Mouse (Mus musculus): ENCODE data around the gene Fam166b. TPM values are rescaled to one million over a fixed set of nuclear protein-coding genes. Genes with fewer than 3 reads are reported as not detected.

Gene Fam166b
- total RNA-seq, 2 experiments from 2014 or later: 0.72 to 2.6 TPM

DNA sequence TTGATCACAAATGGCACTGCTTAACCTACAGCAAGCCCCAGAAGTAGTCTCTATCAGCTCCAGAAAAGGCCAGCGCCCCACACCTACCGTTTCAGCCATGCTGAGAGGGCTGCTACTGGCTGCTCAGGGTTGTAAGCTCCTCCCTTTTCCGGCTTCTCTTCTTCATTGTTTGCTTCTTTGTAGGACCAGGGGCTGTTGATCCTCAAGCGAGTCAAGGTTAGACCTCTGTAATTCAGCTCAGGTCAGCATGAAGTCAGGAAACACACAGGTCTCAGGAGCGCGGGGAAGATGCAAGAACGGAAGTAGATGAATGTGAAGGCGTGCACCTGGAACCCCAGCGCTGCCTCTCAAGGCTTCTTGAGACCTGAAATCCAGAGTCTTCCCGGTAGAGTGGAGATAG lies 24.2 kb downstream of the Fam166b start:
- no peak for DNase-seq

DNA sequence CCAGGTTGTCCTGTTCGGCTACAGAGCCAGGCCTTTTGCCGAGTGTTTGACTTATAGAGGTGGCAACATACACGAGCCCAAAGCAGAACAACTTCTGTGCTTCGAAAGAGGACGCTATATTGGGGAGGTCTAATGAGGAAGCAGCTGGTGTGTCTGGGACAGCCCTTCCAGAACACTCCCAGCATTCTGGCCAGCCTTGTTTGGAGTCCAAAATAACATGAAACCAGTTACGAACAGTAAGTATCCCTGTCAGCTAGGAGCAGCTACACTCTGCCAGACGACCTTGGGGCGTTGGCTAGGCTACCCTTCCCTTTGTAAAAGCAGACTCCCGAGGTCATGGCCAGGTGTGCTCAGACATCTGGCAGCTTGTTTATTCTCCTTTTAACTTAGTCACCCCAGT lies 26.7 kb downstream of the Fam166b start:
- no peak for DNase-seq

DNA sequence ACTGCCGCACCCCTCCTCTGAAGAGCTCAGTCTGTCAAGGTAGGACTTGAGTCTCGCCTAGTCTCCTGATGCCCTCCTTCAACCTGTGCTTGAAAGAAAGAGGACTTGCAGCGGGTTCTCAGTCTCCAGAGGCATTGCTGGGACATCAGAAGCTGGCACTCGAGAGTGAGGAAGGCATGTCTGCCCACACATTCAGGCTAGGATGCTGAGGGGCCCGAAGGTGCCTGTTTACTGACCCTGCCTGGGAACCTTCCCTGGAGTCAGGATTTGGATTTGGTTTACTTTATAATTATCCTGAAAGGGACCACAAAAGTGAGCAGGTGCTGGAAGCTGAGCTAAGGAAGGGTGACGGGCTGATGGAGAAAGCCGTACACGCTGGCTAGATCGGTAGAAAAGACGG lies 27.4 kb downstream of the Fam166b start:
- DNase-seq: no peak

DNA sequence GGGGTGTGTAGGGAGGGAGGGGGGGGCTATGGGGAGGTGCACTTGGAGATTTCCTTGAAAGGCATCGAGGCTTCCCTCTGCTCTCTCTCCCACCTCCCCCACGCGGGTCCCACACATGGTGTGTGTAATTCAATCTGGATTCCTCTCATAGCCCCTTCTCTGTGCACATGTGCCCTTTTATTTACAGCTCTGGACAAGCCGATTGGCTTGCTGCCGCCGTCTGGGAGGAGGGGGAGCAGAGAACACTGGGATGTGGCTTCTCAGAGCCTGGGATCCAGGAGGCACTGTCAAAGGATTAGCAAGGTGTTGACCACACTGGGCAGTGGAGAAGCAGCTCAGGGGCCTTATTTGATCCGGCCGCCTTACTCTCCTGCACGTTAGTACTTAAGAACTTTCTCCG lies 28.0 kb downstream of the Fam166b start:
- DNase-seq: no peak

DNA sequence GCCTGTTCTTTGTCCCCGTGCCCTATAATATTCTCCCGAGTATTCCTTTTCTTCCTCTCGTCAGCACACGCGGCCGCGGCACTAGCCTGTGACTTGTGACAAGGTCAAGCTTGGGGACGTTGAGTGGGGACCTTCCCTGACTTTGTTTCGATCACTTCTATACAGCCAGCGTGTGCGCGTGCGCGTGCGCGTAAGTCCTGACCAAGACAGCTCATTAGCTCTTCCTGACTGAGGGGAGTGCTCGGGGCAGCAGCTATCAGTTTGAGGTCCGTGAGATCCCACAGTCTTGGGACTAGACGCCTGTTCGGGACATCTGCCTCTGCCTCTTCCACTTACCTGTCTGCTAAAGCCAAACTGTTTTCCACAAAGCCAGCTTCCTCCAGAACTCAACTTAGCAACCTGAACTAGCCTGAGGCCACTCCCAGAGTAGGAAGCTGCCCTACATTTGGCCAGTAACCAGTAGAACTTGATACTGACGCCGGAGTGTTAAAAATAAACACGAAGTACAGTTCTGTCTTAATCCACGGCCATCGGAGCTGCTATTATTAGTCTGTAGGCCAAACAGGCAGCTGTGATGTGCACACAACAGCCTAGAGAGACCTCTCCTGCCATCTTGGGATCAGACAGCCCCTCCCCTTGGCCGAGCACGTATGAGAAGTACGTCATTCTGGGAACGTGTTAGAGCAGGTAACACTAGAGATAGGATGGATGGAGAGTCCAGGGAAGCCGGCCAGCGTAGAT lies 29.4 kb downstream of the Fam166b start:
- DNase-seq: no peak

DNA sequence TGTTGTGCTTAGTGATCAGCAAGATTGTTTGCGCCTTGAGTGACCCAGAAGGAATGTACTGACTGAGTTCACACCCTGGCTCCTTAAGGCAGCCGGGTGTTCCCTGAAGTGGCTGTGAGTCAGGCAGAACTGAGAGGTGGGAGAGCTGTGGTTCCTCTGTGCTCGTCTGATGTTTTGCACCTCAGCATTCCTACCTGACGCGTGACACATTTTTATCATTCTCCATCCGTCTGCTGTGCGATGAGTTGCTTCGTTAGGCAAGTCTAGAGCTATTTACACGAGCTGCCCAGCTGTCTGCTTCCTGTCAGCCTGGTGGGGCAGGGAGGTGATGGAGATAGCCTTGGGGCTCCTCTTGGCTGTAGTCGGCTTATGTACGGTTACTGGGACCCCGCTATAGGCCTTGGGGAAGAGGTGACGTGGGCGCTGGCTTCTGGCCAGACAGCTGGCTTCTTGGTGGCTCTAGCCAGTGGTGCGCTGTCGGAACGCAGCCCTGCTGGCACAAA lies 30.1 kb downstream of the Fam166b start:
- no peak for DNase-seq

DNA sequence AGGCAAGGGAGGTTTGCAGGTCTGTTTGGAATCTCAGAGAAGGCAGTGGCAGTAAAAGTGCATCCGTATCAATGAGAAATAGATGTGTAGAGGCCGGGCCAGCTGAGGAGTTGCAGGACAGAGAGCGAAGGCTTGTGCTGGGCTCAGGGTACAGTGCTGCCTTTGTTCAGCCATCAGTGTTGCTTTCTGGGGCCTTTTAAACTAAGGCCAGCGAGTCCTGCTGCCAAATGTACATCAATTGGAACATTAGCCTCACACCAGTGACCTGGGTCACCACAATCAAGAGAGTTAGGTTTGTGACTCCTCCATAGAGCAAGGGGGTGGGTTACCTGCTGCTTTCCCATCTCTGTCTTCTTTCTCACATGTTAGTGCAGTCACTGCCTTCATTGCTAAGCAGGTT lies 30.9 kb downstream of the Fam166b start:
- no peak for DNase-seq

DNA sequence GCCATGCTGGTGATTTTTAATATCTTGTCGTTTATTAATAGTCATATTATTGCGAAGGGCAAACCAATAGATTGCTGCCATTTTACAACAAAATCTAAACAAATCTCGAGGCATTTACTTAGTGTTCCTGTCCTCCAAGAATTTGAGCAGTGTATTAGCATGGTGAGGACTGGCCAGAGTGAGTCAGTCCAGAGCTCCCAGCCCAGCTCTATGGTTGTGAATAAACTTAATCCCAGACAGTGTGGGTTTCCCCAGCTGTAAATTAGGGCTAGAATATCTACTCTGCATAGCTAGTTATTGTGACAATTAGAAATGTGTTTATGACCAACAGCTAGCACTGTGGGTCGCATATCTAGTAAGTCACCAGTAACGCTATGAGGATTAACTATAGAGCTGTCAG lies 32.6 kb downstream of the Fam166b start:
- no peak for DNase-seq

DNA sequence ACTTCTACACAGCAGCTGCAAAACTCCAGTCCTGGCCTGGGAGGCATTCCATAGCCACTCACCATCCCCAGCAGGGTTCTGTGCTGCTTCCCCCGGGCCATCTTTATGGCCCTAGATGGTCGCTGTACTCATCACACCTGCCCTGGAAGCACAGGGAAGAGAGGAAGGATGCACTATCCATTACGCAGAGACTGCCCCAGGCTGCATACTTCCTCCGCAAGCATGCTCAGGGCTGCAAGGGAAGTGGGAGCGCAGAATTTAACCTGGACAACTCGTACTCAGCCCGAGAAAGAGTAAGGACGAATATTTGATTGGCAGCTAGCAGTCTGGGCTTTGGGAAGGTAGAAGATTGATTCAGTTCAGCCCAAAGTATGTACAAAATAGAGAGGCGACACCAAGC lies 33.1 kb downstream of the Fam166b start:
- DNase-seq: no peak

DNA sequence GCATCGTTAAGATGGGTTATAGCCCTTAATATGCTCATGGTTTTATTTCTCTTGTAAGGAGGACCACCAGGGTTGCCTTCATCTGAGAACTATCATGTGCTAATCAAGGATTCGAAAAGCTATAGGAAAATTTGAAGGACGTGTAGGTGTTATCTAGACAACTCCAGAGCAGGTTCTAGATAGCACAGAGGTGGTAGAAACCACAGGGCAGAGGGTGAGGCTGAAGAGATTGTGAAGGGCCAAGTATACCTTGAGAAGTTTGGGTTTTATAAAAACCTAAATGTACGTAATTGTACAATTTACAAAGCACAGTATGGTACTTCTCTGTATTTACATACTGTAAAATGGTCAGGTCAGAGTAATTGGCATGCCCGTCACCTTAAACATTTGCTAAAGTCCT lies 33.8 kb downstream of the Fam166b start:
- no peak for DNase-seq

DNA sequence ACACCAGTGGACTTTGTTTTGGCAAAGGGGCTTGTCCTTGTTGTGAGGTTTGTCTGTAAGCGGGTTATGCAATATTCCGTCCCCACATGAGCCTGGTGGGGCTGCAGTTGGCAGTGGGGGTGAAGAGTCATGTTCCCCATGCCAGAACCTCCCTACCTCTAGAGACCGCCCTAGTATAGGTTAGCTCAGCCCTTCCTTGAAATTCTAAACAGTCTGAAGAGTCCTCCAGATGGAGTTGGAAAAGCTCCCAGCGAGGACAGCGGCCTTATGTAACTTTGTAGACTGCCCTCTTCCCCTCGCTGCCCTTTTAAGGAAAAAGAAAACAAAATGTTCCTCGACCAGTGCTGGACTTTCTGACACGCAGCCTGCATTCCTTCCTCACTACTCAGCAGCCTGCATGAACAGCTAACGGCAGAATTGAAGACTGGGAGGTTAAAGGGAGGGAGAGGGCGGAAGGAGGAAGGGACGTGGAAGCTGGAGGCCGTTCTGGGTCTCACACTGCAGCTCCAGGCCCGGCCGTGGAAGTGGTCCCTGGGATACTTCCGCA lies 34.5 kb downstream of the Fam166b start:
- no peak for DNase-seq

DNA sequence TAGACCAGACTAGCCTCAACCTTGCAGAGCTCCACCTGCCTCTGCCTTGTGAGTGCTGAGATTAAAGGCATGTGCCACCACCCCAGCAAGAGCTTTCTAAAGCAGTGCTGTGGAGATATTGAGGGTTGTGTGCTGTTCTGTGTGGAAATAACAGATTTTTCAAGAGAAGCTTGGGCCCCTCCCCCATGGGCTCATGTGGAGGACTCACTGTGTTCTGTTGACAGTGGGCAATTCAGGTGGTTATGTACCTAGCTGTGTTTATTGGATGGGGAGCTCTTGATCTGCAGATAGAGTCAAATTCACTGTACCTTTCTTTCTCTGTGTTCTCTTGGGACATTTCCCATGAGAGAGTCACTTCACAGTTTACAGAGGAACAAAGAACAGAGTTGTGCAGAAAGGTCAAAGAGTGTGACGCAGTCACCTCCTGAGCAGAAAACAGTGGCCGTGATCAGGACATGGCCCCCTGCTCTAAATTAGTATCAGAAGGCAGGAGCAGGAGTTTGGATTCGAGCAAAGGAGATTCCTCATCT lies 37.3 kb downstream of the Fam166b start:
- DNase-seq: no peak

DNA sequence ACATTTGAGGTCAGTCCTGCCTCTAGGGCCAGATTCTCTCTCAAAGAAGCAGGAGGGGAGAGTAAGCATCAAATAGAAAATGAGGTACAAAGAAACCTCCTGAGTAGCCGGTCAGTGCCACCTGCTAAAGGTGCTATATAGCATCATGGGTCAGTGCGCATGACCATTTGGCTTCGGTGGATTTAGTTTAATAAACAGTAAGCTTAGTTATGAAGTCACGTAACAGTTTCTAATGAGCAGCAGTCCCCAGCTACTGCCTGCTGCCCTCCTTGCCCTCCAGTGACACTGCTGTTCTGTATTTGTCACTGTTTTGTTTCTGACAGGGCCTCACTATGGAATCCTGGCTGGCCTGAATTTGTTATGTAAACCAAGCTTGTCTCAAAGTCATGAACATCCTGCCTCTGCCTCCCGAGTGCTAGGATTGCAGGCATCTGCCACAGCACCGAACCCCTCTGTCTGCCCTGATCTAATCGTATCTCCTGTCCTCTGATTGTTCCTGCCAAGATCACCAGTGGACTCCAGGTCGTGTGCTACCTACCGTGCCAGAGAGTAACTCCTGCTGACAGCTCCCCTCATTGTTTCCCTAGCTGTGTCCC lies 39.0 kb downstream of the Fam166b start:
- no peak for DNase-seq

DNA sequence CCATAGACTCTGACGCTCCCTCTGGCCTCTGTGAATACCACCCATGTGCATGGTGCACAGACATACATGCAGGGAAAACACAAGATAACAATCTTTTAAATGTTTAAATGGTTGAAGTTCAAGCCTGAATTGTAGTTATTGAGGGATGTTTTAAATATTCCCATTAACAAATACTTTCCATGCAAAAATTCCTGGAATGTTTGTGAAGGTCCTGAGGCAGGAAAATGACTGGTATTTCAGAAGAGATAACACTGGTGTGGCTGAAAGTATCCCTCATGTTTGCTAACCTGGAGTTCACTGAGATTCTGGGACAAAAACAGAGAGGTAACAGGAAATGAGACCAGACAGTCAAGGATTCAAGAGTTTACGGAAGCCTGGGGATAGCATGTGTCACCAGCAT lies 39.5 kb downstream of the Fam166b start:
- DNase-seq: no peak

DNA sequence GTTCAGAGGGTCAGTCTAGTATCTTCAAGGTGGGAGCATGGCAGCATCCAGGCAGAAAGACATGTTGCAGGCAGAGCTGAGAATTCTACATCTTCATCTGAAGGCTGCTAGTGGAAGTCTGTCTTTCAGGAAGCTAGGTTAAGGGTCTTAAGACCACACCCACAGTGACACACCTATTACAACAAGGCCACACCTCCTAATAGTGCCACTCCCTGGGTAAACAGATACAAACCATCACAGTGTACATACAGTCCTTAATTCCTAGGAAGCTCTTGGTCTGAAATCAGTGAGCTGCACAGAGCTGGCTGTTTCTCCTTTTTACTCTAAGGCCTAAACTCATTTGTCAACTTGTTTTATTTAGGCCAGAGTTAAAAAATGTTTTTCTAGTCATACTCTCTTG lies 42.0 kb downstream of the Fam166b start:
- no peak for DNase-seq

DNA sequence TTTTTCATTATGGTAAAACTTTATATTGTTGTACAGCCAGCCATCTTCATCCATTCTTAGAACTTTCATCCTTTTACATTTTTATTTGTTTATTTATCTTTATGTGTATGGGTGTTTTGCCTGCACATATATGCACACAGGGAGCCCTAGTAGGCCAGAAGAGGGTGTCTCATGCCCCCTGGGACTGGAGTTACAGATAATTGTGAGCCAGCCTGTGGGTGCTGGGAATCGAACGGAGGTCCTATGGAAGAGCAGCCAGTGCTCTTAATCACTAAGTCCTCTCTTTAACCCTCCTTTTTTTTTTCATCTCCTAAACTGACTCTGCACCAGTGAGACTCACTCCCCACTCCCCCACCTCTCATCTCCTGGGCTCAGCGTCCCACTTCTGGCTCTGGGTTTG lies 44.4 kb downstream of the Fam166b start:
- DNase-seq: no peak

DNA sequence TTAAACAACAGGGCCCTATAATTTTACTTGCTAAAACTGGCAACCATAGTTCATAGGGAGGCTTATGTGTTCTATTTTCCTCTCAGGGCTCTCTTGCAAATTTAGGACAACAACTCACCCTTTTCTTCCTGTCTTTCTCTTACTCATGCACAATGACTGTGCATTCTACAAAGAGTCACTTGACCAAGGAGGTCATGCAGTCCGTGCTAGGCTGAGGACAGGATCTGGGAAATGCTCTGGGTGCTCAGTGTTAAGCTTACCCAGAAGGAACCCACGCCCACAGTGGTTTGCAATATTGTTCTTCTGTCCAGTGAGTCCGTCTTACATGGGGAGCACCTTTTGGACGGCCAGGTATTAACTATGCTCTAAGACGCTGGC lies 44.9 kb downstream of the Fam166b start:
- DNase-seq: no peak

DNA sequence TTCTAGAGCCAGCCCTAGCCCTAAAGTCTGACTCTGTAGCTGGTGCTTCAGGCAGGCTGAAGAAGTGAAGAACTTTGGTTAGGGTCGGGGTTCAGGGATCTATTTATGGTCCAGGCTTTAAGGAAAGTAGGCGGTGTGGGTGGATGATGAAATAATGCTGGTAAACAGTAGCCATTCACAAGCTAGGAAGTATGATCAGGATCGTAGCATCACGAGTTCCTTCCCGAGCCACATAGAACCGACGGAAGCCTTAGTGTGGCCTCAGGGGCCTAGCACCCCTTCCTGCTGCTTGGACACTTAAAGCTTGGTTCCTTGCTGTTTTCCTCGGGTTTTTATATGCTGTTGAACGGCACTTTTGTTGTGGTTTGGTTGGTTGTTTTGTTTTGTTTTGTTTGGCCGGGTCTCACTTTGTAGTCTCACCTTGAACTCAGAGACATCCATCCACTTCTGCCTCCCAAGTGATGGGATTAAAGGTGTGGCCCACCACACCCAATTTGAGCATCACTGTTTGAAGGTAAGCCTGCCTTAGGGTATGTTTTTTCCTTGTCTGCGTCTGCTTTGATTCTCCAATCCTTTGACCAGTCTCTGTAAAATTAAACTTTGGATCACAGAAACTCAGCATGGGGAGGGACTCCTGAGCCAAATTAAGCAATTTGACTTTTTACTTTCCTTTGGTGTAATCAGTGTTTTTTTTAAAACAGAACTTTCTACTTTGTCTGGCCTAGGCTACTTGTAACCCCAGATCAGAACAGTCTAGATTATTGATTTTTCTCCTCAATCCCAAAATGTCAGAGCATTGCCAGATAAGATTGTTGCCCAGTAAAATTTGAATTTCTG lies 45.5 kb downstream of the Fam166b start:
- DNase-seq: no peak

DNA sequence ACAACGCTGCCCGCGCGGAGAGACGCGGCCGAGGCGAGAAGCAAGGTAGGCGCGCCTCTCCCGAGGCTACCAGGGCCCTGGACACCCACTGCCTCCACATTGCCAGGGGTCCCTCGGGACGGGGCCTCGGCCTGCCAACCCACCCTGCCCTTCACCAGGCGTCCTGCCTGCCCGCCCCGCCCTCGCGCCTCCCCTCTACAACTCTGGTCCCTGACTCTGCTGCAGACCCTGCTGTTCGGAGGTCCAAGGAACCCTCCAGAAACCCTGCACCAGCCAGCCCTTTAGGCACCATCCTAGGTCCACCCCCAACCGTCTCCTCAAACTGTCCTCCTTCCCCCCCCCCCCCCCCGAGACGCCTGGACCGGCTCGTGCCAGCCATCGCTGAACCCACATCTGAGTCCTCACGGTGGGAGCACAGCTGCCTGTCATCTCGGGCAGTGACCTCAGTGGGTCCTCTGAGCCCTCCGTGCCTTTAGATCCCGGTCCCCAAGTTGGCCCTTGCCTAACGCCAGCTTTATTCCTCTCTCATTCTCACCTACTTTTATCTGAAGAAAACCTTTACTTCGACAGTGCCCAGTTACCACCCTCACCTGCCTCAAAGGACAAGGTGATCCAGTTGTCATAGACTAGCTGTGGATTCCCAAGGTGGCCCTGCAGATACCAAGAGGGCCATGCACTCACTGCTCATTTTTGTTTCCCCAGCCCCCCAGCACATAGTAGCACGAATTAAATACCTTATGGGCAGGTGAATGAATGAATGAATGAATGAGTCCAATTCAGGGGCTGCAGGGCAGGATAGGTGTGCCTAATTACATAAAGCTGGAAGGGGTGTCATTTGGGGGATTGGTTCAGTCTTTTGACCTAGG lies 46.5 kb downstream of the Fam166b start:
- DNase-seq: no peak

DNA sequence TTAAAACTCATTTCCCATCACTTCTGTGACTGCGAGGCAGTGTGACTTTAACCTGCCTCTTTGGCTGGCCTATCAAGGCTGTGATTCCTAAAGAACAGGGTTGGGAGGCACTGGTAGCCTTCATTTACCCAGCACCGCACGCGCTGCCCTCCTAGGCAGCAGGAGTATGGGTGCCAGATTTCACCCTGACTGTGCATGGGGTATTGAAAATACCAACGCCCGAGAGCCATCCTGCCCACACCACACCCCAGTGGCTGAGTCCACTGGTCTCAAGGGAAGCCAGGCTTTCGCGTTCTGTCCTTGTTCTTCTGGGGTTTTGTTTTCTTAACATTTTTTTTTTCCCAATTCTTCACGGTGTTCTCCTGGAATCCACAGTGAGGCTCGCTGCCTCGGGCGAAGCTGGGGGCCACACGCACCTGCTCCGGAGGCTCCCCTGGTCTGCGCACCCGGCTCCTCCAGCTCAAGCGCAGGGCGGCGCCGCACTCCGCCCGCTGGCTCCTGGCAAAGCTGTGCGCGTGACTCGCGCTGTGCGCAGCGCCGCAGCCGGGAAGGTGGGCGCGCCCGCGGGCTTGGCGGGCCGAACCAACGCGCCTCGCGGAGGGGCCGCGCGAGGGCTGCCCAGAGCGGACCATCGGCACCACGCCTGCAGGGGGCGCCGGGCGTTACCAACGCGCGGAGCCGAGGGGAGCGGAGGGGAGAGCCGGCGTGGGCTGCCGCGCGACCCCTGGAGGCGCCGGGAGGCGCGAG lies 47.4 kb downstream of the Fam166b start, which contains the start of gene Rusc2:
Rusc2 (plus strand) TSS at position 572 of the 747 bp plus-strand sequence.
- DNase-seq: peak; percentile 93

DNA sequence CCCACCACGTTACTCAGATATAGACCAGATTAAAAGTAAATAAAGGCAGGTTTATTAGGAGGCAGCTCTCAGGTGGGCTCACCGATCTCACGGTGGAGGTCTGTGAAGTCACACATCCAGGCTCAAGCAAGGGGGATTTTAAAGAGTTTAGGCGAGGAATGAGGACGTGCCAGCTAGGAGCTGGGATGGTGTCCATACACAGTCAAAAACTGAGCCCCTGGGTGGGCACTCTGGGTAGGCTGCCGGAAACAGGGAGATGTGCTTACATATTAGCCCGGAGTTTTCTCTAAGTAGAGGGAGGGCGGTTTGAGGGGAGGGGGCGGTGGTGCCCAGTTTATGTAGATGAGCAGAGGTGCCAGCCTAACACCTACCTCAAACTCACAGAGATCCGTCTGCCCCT lies 48.0 kb downstream of the Fam166b start:
- no peak for DNase-seq
